Mouse (Mus musculus): ENCODE results near the gene Wwc2.

- TF ChIP-seq CTCF (IDR thresholded peaks at IDR 0.05; ENCODE audit: low read depth) (no peak), EP300 (IDR thresholded peaks at IDR 0.05; ENCODE audit: low read depth) (no peak)
These were observed 98.3 kb downstream of the Wwc2 start for GRCm38 (mm10) chr8:47892419-47892818.

Data from liver, postnatal 0 days (tissue).